Mouse (Mus musculus) frontal cortex, postnatal 36 days (tissue): ENCODE measurements around the gene Hsbp1.

Experiments
- DNase-seq, 2 experiments: peaks; one replicate each; pipeline ENCODE4 v3.0.0; 2022; ENCODE audit warnings: low spot score in 2 of 2

Gene Hsbp1

GRCm38 (mm10) chr8:119386988-119387387 lies 42.7 kb downstream of the Hsbp1 start:
- DNase-seq = no peak

GRCm38 (mm10) chr8:119394097-119394496 lies 49.8 kb downstream of the Hsbp1 start:
- DNase-seq = no peak

GRCm38 (mm10) chr8:119394524-119395026 lies 50.3 kb downstream of the Hsbp1 start, which contains the start of gene Mlycd:
Gene Mlycd (plus strand): TSS chr8:119394878.
- peak; percentile 91 to 92 for DNase-seq

GRCm38 (mm10) chr8:119395072-119395950 lies 51.0 kb downstream of the Hsbp1 start:
- no peak for DNase-seq
